Mouse (Mus musculus) forelimb bud, embryonic 11.5 days (tissue): Measurements from ENCODE around the gene S100a4.

Source experiments
- DNase-seq: peaks from one replicate; pipeline ENCODE4 v3.0.0-alpha.2; 2012; ENCODE audit warnings: low read depth, low spot score

Gene S100a4

GRCm38 (mm10) chr3:90623435-90624071 lies 20.0 kb downstream of the S100a4 start:
- peak; percentile 72 for DNase-seq

DNA sequence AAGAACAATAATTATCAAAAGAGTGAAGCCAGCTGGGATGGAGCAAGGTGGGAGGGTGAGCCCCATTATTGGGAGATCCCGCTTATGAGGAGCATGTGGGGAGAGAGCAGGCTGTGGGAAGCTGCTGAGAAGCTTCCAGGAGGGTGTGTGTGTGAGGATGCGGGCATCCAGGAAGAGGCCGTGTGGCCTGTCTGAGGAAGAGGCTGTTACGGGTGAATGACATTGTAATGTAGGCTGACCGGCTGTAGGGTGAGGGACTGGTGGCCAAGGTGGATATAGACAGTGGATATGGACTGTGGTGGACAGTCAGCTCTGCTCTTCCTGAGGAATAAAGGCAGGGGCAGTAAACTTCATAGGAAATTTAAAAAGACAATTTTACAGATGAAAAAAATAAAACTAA lies 21.9 kb downstream of the S100a4 start:
- DNase-seq: no peak

DNA sequence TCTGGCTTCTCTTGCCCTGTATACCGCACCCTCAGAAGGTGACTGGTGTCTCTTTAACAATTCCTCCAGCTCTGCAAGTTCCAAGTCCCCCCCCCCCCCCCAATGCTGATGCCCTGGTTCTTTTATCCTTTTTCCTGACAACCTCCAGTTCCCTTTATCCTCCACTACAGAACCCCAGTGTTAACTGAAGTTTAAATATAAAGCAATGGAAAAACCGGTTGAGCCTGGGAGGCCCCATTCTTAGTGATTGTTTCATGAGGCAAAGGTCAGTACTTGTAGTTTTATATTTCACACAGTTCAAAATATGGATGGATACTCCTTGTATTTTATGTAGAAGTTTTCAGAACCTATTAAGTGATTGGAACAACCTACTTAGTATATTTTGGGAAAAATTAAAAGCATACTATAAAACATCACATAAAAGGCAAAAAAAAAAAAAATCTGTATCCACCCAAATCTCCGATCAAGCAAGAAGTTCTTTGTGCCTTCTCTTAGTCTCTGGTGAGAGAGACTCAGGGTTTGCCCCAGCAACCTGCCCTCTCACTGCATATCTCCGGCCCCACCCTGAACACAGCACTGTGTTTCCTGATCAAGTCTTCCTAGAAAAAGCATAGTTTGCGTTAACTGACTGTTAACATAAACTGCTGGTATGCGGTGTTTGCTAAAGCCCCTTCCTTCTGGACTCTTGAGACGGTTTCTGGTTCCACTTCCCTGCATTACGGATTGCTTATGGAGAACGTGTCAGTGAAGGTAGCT lies 22.9 kb downstream of the S100a4 start:
- DNase-seq: no peak

- no peak for DNase-seq
These were observed 23.8 kb downstream of the S100a4 start for GRCm38 (mm10) chr3:90627366-90627765.

DNA sequence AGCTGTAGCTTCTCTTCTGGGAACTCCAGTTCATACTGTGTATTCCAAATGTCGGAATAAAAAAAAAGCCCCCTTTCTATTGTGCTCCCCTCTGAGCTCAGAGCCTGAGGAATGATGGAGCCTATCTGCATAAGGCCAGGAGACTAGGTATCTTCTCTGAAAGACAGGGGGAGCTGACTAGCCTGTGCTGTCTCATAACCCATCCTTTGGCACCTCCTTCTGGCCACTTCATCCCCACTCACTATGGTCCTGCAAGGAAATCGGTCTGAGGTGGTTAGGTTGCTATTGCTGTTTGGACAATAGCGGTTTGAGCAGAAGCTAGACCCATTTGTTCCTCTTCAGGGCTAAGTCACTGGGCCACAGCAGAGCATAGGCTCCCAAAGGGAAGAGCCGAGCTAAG lies 24.2 kb downstream of the S100a4 start:
- no peak for DNase-seq

DNA sequence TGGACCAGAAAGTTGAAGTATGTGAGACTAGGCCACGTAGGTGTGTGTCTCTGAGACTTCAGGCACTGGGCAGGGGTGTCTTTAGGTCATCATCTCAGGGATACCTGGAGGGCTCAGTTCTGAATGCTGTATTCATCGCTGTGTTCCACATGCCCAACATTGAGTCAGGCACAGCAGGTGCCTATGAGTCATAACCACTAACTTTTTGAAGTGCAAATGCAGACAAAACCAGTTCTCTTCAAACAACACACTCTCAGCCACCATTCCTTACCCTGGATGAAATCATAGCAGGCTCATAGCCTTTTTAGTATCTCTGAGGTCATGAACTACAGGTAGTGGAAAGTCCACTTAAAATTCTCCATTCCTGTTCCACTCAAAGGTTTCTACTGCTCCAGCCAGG lies 25.7 kb downstream of the S100a4 start:
- no peak for DNase-seq

GRCm38 (mm10) chr3:90631984-90632383 lies 28.4 kb downstream of the S100a4 start:
- no peak for DNase-seq

- no peak for DNase-seq
These were observed 35.1 kb downstream of the S100a4 start for GRCm38 (mm10) chr3:90638511-90639275.

- DNase-seq: no peak
These were observed 36.1 kb downstream of the S100a4 start for GRCm38 (mm10) chr3:90639511-90640154.

DNA sequence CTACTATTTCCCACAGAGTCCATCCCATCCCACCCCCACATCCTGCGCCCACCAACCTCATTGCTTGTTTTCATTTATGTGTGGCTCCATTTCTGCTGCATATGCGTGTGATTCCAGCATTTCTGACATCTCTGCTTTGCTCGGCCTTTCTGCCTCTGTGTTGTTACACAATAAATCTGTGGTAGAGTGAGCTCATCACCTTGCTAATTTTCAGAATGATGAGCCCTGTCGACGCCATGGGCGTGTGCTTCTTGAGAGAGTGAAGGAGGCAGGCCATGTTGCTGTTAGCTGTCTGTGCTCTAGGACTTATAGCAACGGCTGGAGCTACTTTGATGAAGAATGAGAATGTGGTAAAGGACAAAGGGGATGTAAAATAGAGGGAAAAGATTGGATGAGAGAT lies 37.4 kb downstream of the S100a4 start:
- no peak for DNase-seq

GRCm38 (mm10) chr3:90644220-90644619 lies 40.6 kb downstream of the S100a4 start:
- DNase-seq: no peak

DNA sequence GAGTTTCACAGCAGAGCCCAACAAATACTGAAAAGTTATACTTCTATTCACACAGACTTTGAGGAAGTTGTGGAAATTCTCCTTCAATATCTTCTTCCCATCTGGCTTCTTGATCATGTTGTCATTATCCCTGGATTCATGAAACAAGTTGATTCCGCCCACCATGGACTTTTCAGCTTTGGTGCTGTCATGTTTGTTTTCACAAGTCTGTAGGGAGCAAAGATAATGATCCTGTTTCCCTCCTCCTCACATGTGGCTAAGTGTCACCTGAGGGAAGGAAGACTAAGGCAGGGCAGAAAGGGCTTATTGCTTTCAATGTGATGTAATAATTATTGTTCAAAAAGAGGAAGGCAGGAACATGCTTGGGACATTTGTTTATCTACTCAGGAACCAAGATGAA lies 43.7 kb downstream of the S100a4 start:
- DNase-seq: no peak

DNA sequence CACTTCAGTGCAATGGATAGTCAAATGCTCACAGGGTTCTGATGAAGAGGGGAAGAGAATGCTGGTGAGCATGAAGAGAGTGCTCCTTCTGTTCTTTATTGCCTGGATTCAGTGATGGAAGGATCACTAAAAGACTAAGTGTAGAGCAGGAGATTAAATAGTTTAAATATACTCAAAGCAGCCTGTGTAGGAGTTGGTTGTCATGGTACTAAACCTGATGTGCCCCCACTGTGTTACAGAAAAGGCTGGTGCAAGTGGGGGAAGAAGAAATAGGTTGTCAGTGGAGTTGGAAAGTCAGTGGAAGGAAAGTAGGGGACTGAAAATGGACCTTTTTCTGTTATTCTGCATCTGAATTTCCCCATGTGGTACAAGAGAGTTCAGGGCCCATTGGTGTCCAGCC lies 45.4 kb downstream of the S100a4 start:
- DNase-seq: no peak

- no peak for DNase-seq
These were observed 46.3 kb downstream of the S100a4 start for GRCm38 (mm10) chr3:90649832-90650231.

DNA sequence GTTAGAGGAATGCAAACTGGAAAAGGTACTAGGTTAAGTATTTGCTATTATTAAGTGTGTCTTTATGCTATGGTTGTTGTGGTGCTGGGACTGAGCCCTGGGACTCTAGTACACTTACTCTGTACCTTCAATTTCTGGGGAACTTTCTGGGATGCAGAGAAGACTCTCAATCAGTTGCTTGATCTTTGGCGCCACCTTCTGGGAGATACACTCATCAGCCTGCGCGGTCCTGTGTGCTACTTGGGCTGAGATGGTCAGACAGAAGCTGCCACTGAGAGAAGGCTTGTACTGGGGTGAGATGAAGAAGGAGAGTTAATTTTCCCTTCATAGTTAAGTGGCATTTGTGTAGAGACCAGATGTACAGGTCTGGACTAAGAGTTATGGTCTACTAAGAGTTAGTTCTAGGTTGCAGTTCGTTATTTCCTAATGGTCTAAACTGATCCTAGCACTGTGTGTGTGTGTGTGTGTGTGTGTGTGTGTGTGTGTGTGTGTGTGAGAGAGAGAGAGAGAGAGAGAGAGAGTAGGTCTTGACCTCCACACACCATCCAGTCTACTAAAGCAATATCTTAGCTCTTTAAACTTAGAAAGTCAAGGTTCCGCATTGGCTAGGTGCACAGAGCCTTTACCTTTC lies 49.4 kb downstream of the S100a4 start:
- peak; percentile 76 for DNase-seq

DNA sequence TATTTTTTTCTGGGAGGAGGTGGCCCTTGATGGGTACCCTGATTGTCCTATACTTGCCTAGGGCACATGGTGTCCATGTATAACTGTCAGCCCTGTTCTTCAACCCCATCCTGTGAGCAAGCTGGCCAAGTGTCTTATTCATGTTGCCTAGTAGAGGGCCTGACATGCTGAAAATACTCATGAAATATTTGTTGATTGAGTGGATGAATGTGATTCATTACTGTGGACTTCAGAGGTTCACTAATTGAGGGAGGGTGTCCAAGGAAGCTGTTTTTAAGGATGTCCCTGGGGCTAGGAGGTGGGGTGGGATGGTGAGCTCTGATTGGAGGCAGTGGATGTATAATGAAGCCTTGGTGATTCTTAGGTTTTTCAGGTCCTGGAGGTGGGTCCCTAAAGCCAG lies 50.1 kb downstream of the S100a4 start, which contains the start of gene S100a7a:
S100a7a (plus strand) TSS at position 301 of the 400 bp plus-strand sequence.
- no peak for DNase-seq
